Mouse (Mus musculus): Measurements from ENCODE around the gene Syne2. TPM values are rescaled to one million over a fixed set of nuclear protein-coding genes. Genes with fewer than 3 reads are reported as not detected.

Syne2 gene
- polyA plus RNA-seq, 1 experiment from 2014 or later = 49.6 TPM

GRCm38 (mm10) chr12:76085956-76086905 is 268.3 kb downstream of the Syne2 start:
- Histone ChIP-seq H3K9me3 (no peaks in the 10 kb centered on the region), H3K27ac (replicated peaks) (no peak overlapping the region), H3K36me3 (peaks cover 40% of the 10 kb centered on the region), H3K4me2 (no peak overlapping the region), H3K4me3 (no peak overlapping the region), H3K27me3 (replicated peaks) (no peaks in the 10 kb centered on the region), H3K4me1 (peaks cover 33% of the 10 kb centered on the region), H3K9ac (no peak overlapping the region)
- no peak for ATAC-seq (ENCODE audit: extremely low read depth, insufficient number of reproducible peaks, low FRiP score, low TSS enrichment)
- WGBS = 64% methylated on average over 15 of the region's 15 CpGs

- WGBS = 62% methylated on average over 13 of the region's 13 CpGs
- no peak overlapping the region for H3K4me3 ChIP-seq
- H3K4me2 ChIP-seq = no peak overlapping the region
- peaks cover 25% of the 10 kb centered on the region for H3K4me1 ChIP-seq
- ATAC-seq (ENCODE audit: extremely low read depth, insufficient number of reproducible peaks, low FRiP score, low TSS enrichment) = no peak
- no peak overlapping the region for H3K27ac ChIP-seq (replicated peaks)
- no peak overlapping the region for H3K9ac ChIP-seq
- no peaks in the 10 kb centered on the region for H3K9me3 ChIP-seq
- H3K27me3 ChIP-seq (replicated peaks) = no peaks in the 10 kb centered on the region
- H3K36me3 ChIP-seq = peaks cover 46% of the 10 kb centered on the region
These were observed 269.1 kb downstream of the Syne2 start for GRCm38 (mm10) chr12:76087025-76087424.

- 41% methylated on average over 11 of the region's 11 CpGs for WGBS
- H3K4me3 ChIP-seq = no peak overlapping the region
- H3K9me3 ChIP-seq = no peaks in the 10 kb centered on the region
- no peaks in the 10 kb centered on the region for H3K27me3 ChIP-seq (replicated peaks)
- no peak for ATAC-seq (ENCODE audit: extremely low read depth, insufficient number of reproducible peaks, low FRiP score, low TSS enrichment)
- no peak overlapping the region for H3K4me2 ChIP-seq
- H3K36me3 ChIP-seq = peaks cover 79% of the 10 kb centered on the region
- peak overlapping the region; percentile 21; the same call in 1 of the 2 replicates for H3K27ac ChIP-seq (replicated peaks)
- H3K9ac ChIP-seq = no peak overlapping the region
- H3K4me1 ChIP-seq = peaks cover 33% of the 10 kb centered on the region
These were observed 275.0 kb downstream of the Syne2 start for GRCm38 (mm10) chr12:76092789-76093466.

GRCm38 (mm10) chr12:76093613-76094588 is 276.0 kb downstream of the Syne2 start:
- no peak overlapping the region; the same call in 1 of the 2 replicates for H3K9ac ChIP-seq
- H3K4me1 ChIP-seq = peaks cover 33% of the 10 kb centered on the region
- no peaks in the 10 kb centered on the region for H3K27me3 ChIP-seq (replicated peaks)
- 70% methylated on average over 15 of the region's 15 CpGs for WGBS
- no peaks in the 10 kb centered on the region for H3K9me3 ChIP-seq
- no peak overlapping the region for H3K4me2 ChIP-seq
- no peak overlapping the region for H3K4me3 ChIP-seq
- peaks cover 81% of the 10 kb centered on the region for H3K36me3 ChIP-seq
- H3K27ac ChIP-seq (replicated peaks) = 0 out of 2 replicates have a peak overlapping the region, but pooled peaks have one; percentile 5
- ATAC-seq (ENCODE audit: extremely low read depth, insufficient number of reproducible peaks, low FRiP score, low TSS enrichment) = no peak

GRCm38 (mm10) chr12:76095117-76096035 is 277.4 kb downstream of the Syne2 start:
- Histone ChIP-seq H3K4me2 (no peak overlapping the region), H3K4me1 (peaks cover 33% of the 10 kb centered on the region), H3K9me3 (no peaks in the 10 kb centered on the region), H3K4me3 (no peak overlapping the region), H3K27ac (replicated peaks) (0 out of 2 replicates have a peak overlapping the region, but pooled peaks have one; percentile 5), H3K27me3 (replicated peaks) (no peaks in the 10 kb centered on the region), H3K36me3 (peaks cover 84% of the 10 kb centered on the region), H3K9ac (no peak overlapping the region)
- ATAC-seq (ENCODE audit: extremely low read depth, insufficient number of reproducible peaks, low FRiP score, low TSS enrichment) = no peak
- 56% methylated on average over 30 of the region's 30 CpGs for WGBS

GRCm38 (mm10) chr12:76102621-76103020 is 284.7 kb downstream of the Syne2 start:
- no peak overlapping the region for H3K27ac ChIP-seq (replicated peaks)
- no peak overlapping the region for H3K4me3 ChIP-seq
- H3K4me1 ChIP-seq = no peaks in the 10 kb centered on the region
- ATAC-seq (ENCODE audit: extremely low read depth, insufficient number of reproducible peaks, low FRiP score, low TSS enrichment) = no peak
- no peak overlapping the region for H3K4me2 ChIP-seq
- H3K36me3 ChIP-seq = peaks cover 100% of the 10 kb centered on the region
- no peak overlapping the region for H3K9ac ChIP-seq
- WGBS = 82% methylated on average over 12 of the region's 12 CpGs
- no peaks in the 10 kb centered on the region for H3K9me3 ChIP-seq
- H3K27me3 ChIP-seq (replicated peaks) = no peaks in the 10 kb centered on the region

GRCm38 (mm10) chr12:76104596-76105351 is 286.8 kb downstream of the Syne2 start:
- H3K4me2 ChIP-seq = no peak overlapping the region
- H3K27me3 ChIP-seq (replicated peaks) = no peaks in the 10 kb centered on the region
- H3K9me3 ChIP-seq = no peaks in the 10 kb centered on the region
- H3K36me3 ChIP-seq = peaks cover 100% of the 10 kb centered on the region
- 87% methylated on average over 20 of the region's 20 CpGs for WGBS
- no peak for ATAC-seq (ENCODE audit: extremely low read depth, insufficient number of reproducible peaks, low FRiP score, low TSS enrichment)
- H3K9ac ChIP-seq = no peak overlapping the region
- no peaks in the 10 kb centered on the region for H3K4me1 ChIP-seq
- no peak overlapping the region for H3K4me3 ChIP-seq
- no peak overlapping the region for H3K27ac ChIP-seq (replicated peaks)

- peaks cover 73% of the 10 kb centered on the region for H3K36me3 ChIP-seq
- 79% methylated on average over 15 of the region's 15 CpGs for WGBS
- no peak overlapping the region for H3K9ac ChIP-seq
These were observed 291.9 kb downstream of the Syne2 start for GRCm38 (mm10) chr12:76109646-76110405.

GRCm38 (mm10) chr12:76111046-76111445 is 293.1 kb downstream of the Syne2 start:
- Histone ChIP-seq H3K27ac (replicated peaks) (no peak overlapping the region), H3K9ac (no peak overlapping the region), H3K27me3 (replicated peaks) (no peaks in the 10 kb centered on the region), H3K36me3 (peaks cover 61% of the 10 kb centered on the region), H3K9me3 (no peaks in the 10 kb centered on the region), H3K4me1 (peaks cover 13% of the 10 kb centered on the region), H3K4me3 (no peak overlapping the region), H3K4me2 (no peak overlapping the region)
- ATAC-seq (ENCODE audit: extremely low read depth, insufficient number of reproducible peaks, low FRiP score, low TSS enrichment) = no peak
- 64% methylated on average over 3 of the region's 3 CpGs for WGBS

More at GRCm38 (mm10) chr12:76109646-76110405, 291.9 kb downstream of the Syne2 start:
- H3K27ac ChIP-seq (replicated peaks) = no peak overlapping the region
- H3K4me1 ChIP-seq = peaks cover 3% of the 10 kb centered on the region
- no peaks in the 10 kb centered on the region for H3K9me3 ChIP-seq
- no peak for ATAC-seq (ENCODE audit: extremely low read depth, insufficient number of reproducible peaks, low FRiP score, low TSS enrichment)
- no peaks in the 10 kb centered on the region for H3K27me3 ChIP-seq (replicated peaks)
- no peak overlapping the region for H3K4me3 ChIP-seq
- H3K4me2 ChIP-seq = no peak overlapping the region

Measured in heart, embryonic 13.5 days (tissue).